Mouse (Mus musculus): ENCODE data around the gene Mlip. TPM values are rescaled to one million over a fixed set of nuclear protein-coding genes. Genes with fewer than 3 reads are reported as not detected.

The Mlip gene
- polyA plus RNA-seq (2011; ENCODE audit: insufficient read depth, insufficient read length, low read depth, missing spikeins): not detected in 2 replicates

GRCm38 (mm10) chr9:77352432-77353175 is at the start of gene Mlip:
Gene Mlip (minus strand): TSS chr9:77352969.
- H3K9ac ChIP-seq (ENCODE audit: low read depth, poor library complexity, severe bottlenecking): no peak within 1 kb of the TSS
- H3K27ac ChIP-seq (ENCODE audit: insufficient read depth, low read length): no peak within 1 kb of the TSS
- no peaks in the 10 kb centered on the region for H3K9me3 ChIP-seq (replicated peaks; ENCODE audit: control insufficient read depth, insufficient read depth, low read length, poor library complexity, severe bottlenecking)
- no peak for TF ChIP-seq CTCF (IDR thresholded peaks at IDR 0.05; ENCODE audit: low read depth, low read length)
- no peak for TF ChIP-seq EP300 (IDR thresholded peaks at IDR 0.05; ENCODE audit: insufficient read depth, low read depth, low read length)
- TF ChIP-seq POLR2A (IDR thresholded peaks at IDR 0.05; ENCODE audit: insufficient read depth, low read length): no peak
- H3K27me3 ChIP-seq (ENCODE audit: control insufficient read depth, insufficient read depth, low read length, poor library complexity, severe bottlenecking): no peaks in the 10 kb centered on the region
- H3K4me1 ChIP-seq (ENCODE audit: control insufficient read depth, insufficient read depth, low read length): no peaks in the 10 kb centered on the region
- no peaks in the 10 kb centered on the region for H3K36me3 ChIP-seq (ENCODE audit: control insufficient read depth, insufficient read depth, low read length, poor library complexity, severe bottlenecking)
- H3K4me3 ChIP-seq (ENCODE audit: low read depth, low read length): no peak within 1 kb of the TSS

- no peaks in the 10 kb centered on the region for H3K36me3 ChIP-seq (ENCODE audit: control insufficient read depth, insufficient read depth, low read length, poor library complexity, severe bottlenecking)
- no peak overlapping the region for H3K9ac ChIP-seq (ENCODE audit: low read depth, poor library complexity, severe bottlenecking)
- H3K27ac ChIP-seq (ENCODE audit: insufficient read depth, low read length): no peak overlapping the region
- TF ChIP-seq CTCF (IDR thresholded peaks at IDR 0.05; ENCODE audit: low read depth, low read length) (no peak), POLR2A (IDR thresholded peaks at IDR 0.05; ENCODE audit: insufficient read depth, low read length) (no peak), EP300 (IDR thresholded peaks at IDR 0.05; ENCODE audit: insufficient read depth, low read depth, low read length) (no peak)
- no peaks in the 10 kb centered on the region for H3K9me3 ChIP-seq (replicated peaks; ENCODE audit: control insufficient read depth, insufficient read depth, low read length, poor library complexity, severe bottlenecking)
- H3K4me1 ChIP-seq (ENCODE audit: control insufficient read depth, insufficient read depth, low read length): no peaks in the 10 kb centered on the region
- 0 out of 2 replicates have a peak, but pooled peaks cover under 1% of the 10 kb centered on the region for H3K27me3 ChIP-seq (ENCODE audit: control insufficient read depth, insufficient read depth, low read length, poor library complexity, severe bottlenecking)
- H3K4me3 ChIP-seq (ENCODE audit: low read depth, low read length): no peak overlapping the region
Measured at GRCm38 (mm10) chr9:77399801-77400200, 47.0 kb upstream of the Mlip start.

- H3K36me3 ChIP-seq (ENCODE audit: control insufficient read depth, insufficient read depth, low read length, poor library complexity, severe bottlenecking): no peaks in the 10 kb centered on the region
- H3K4me1 ChIP-seq (ENCODE audit: control insufficient read depth, insufficient read depth, low read length): no peaks in the 10 kb centered on the region
- H3K27me3 ChIP-seq (ENCODE audit: control insufficient read depth, insufficient read depth, low read length, poor library complexity, severe bottlenecking): 0 out of 2 replicates have a peak, but pooled peaks cover 1% of the 10 kb centered on the region
- TF ChIP-seq POLR2A (IDR thresholded peaks at IDR 0.05; ENCODE audit: insufficient read depth, low read length) (no peak), CTCF (IDR thresholded peaks at IDR 0.05; ENCODE audit: low read depth, low read length) (no peak), EP300 (IDR thresholded peaks at IDR 0.05; ENCODE audit: insufficient read depth, low read depth, low read length) (no peak)
- no peak overlapping the region for H3K4me3 ChIP-seq (ENCODE audit: low read depth, low read length)
- no peak overlapping the region for H3K27ac ChIP-seq (ENCODE audit: insufficient read depth, low read length)
- H3K9ac ChIP-seq (ENCODE audit: low read depth, poor library complexity, severe bottlenecking): no peak overlapping the region
- no peaks in the 10 kb centered on the region for H3K9me3 ChIP-seq (replicated peaks; ENCODE audit: control insufficient read depth, insufficient read depth, low read length, poor library complexity, severe bottlenecking)
Measured at GRCm38 (mm10) chr9:77398856-77399631, 46.3 kb upstream of the Mlip start.

- TF ChIP-seq POLR2A (IDR thresholded peaks at IDR 0.05; ENCODE audit: insufficient read depth, low read length) (no peak), CTCF (IDR thresholded peaks at IDR 0.05; ENCODE audit: low read depth, low read length) (no peak), EP300 (IDR thresholded peaks at IDR 0.05; ENCODE audit: insufficient read depth, low read depth, low read length) (no peak)
- Histone ChIP-seq H3K9me3 (replicated peaks; ENCODE audit: control insufficient read depth, insufficient read depth, low read length, poor library complexity, severe bottlenecking) (no peaks in the 10 kb centered on the region), H3K36me3 (ENCODE audit: control insufficient read depth, insufficient read depth, low read length, poor library complexity, severe bottlenecking) (no peaks in the 10 kb centered on the region), H3K4me3 (ENCODE audit: low read depth, low read length) (no peak overlapping the region), H3K27me3 (ENCODE audit: control insufficient read depth, insufficient read depth, low read length, poor library complexity, severe bottlenecking) (0 out of 2 replicates have a peak, but pooled peaks cover 1% of the 10 kb centered on the region), H3K4me1 (ENCODE audit: control insufficient read depth, insufficient read depth, low read length) (no peaks in the 10 kb centered on the region), H3K9ac (ENCODE audit: low read depth, poor library complexity, severe bottlenecking) (no peak overlapping the region), H3K27ac (ENCODE audit: insufficient read depth, low read length) (no peak overlapping the region)
Measured at GRCm38 (mm10) chr9:77397027-77397426, 44.3 kb upstream of the Mlip start.

- H3K4me3 ChIP-seq (ENCODE audit: low read depth, low read length): no peak overlapping the region
- H3K4me1 ChIP-seq (ENCODE audit: control insufficient read depth, insufficient read depth, low read length): no peaks in the 10 kb centered on the region
- TF ChIP-seq POLR2A (IDR thresholded peaks at IDR 0.05; ENCODE audit: insufficient read depth, low read length) (no peak), EP300 (IDR thresholded peaks at IDR 0.05; ENCODE audit: insufficient read depth, low read depth, low read length) (no peak), CTCF (IDR thresholded peaks at IDR 0.05; ENCODE audit: low read depth, low read length) (no peak)
- H3K36me3 ChIP-seq (ENCODE audit: control insufficient read depth, insufficient read depth, low read length, poor library complexity, severe bottlenecking): no peaks in the 10 kb centered on the region
- 0 out of 2 replicates have a peak, but pooled peaks cover 1% of the 10 kb centered on the region for H3K27me3 ChIP-seq (ENCODE audit: control insufficient read depth, insufficient read depth, low read length, poor library complexity, severe bottlenecking)
- H3K9me3 ChIP-seq (replicated peaks; ENCODE audit: control insufficient read depth, insufficient read depth, low read length, poor library complexity, severe bottlenecking): no peaks in the 10 kb centered on the region
- H3K27ac ChIP-seq (ENCODE audit: insufficient read depth, low read length): no peak overlapping the region
- no peak overlapping the region for H3K9ac ChIP-seq (ENCODE audit: low read depth, poor library complexity, severe bottlenecking)
Measured at GRCm38 (mm10) chr9:77391248-77391647, 38.5 kb upstream of the Mlip start.
